Mouse (Mus musculus) neural tube, postnatal 0 days (tissue): ENCODE data around the gene Draxin. TPM values are rescaled to one million over a fixed set of nuclear protein-coding genes. Genes with fewer than 3 reads are reported as not detected.

ENCODE experiments used
- microRNA-seq: library from miRNA; unstranded; fragments of <30 nt; microRNA quantifications from one replicate; pipeline ENCODE4, GENCODE M21; 2016
- polyA plus RNA-seq: library from polyadenylated mRNA; unstranded; fragments of >200 nt; fragmentation: Nextera tagmentation; extraction: Ambion mirVana; gene quantifications from 2 replicates; pipeline ENCODE4 v1.2.1, GENCODE M21; 2015

The Draxin gene
- 2.4 and 2.9 TPM in 2 replicates for polyA plus RNA-seq

DNA sequence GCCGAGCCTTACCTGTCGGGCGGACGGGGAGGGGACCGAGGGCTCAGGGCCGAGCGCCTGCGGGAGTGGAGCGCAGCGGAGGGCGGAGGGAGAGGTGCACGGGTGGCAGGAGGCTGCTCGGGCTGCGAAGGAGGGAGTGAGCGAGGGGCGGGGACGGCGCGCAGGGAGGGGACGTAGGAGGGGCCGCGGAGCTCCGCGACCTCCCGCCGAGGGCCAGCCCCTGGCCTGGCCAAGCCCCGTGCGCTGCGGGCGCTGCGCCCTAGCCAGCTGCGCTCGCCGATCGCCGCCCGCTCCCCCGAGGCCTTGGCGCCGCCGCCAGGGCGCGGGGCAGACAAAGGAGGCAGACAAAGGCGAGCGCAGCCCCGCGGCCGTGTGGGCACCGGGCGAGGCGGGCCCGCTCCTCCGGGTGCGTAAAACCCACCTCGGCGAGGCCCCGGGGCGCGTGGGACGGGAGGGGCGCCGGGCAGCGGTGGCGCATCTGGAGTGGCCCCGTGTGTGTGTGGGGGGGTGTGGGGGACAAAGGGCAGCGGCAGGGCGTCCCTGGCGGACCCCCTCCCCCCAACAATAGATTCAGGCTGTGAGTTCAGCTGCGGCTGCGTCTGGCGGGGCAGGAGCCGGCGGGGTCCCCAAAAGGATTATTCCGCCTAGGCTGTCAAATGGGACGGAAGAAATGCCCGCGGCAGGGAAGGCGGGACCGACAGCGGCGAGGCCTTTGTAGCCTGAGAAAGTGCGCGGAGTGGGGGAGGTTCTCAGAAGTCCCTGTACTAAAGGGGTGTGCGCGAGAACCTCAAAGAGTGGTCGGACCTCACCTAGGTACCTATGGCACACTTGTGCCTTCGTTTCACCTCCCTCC is at the start of gene Draxin:
Gene Draxin, minus strand, starts transcription at position 138 of the 853 bp plus-strand sequence.

DNA sequence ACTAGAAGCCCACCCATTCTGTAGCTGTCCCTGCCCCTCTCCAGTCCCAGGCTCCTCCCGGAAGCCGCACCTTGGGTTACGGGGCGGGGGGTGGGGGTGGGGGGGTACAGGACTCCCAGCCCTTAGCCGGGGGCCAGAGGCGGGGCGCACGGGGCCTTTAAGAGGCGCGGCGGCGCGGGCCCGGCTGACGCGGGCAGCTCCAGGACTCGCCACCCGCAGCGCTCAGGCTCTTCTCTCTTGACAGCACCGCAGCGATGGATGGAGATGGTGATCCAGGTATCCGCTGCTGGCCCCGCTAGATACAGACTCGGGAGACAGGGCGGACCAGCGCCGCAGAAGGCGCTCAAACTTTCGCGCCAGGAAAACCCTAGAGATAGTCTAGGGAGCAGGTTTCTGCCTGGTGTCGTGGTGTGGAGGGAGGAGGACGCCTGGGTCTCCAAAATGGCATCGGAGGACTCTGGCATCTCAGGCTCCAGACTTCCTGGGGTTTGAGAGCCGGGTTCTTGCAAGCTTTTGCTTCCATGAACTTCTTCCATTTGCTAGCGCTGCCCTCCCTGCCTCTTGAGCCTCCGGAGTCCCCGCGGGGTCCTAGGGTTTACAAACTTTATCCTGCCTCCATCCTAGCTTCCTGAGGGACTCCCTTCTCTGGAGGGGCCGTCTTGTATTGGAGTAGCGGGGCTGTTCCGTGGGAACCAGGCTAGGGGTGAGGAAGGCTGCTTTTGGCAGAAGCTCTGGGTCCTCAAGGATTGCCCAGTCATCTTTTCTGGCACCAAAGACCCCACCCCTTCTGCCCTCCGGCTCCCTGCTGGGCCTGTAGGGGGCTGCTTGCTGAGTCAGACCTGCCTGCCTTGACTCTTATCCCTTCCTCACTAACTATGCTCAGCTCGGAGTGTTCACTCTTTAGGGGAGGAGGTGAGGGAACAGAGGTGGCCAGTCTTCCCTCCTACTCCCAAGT is 30.2 kb upstream of the Draxin start, which contains the start of the genes Fbxo44 and Fbxo2:
Gene Fbxo44, minus strand, starts transcription at position 47 of the 955 bp plus-strand sequence.
Gene Fbxo2, plus strand, starts transcription at position 186 of the 955 bp plus-strand sequence.

DNA sequence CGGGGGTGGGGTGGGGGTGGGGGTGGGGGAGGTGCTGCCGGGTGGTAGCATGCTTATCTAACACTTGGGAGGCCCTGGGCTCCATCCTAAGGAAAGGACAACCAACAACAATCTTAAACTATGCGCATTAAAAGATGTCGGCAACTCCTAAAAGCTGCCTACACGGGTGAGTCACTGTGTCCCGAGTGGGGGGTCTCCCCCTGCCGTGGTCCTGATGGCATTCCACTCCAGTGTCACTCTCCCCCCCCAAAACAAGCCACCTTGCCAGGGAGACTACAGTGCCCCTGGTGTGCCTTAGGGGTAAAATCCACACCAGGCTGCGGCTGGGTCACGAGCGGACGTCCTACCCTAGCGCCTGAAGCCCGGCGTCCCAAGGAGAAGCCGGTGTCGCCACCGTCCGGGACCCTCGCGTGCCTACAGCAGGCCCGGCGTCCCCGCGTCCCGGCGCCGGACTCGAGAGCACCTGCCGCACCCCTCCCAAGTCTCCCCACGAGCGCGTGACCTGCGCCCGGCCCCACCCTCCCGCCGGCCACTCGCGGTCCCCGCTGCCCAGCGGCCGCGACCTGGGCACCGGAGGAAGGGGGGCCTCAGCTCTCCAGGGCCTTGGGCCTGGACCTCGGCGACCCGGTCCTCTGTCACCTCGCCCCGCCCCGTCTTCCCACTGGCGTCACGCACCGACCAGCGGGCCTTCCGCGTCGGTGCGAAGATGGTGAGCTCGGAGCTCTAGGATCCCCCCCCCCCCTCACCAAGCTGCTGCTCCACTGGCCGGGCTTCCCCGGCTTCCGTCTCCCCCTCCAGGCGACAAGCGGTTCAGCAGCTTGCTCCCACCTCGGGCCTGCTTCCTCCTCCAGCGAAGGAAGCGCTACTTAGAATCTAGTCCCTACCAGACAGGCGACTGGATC is 21.0 kb upstream of the Draxin start, which contains the start of gene Fbxo6:
Gene Fbxo6, minus strand, starts transcription at position 874 of the 902 bp plus-strand sequence.

DNA sequence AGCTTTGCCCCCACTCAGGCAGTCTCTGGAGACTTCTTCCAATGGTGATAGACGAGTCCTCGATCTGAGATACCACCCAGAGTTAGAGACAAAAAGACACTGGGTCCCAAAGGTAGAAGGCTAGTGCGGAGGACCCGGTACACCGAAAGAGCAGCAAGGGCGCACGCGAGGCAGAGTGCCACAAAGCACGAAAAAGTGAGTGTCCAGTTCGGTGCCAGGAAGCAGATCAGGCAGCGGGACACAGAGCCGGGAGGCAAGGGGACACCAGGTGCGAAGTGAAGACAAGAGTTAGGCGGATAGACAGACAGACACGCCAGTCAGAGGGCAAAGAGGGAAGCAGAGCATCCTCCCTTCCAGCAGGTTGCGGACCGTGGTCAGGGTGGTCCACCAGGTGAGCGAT is 365 bp downstream of the Draxin start, which contains the start of gene Mad2l2:
Gene Mad2l2, plus strand, starts transcription at position 252 of the 400 bp plus-strand sequence.

DNA sequence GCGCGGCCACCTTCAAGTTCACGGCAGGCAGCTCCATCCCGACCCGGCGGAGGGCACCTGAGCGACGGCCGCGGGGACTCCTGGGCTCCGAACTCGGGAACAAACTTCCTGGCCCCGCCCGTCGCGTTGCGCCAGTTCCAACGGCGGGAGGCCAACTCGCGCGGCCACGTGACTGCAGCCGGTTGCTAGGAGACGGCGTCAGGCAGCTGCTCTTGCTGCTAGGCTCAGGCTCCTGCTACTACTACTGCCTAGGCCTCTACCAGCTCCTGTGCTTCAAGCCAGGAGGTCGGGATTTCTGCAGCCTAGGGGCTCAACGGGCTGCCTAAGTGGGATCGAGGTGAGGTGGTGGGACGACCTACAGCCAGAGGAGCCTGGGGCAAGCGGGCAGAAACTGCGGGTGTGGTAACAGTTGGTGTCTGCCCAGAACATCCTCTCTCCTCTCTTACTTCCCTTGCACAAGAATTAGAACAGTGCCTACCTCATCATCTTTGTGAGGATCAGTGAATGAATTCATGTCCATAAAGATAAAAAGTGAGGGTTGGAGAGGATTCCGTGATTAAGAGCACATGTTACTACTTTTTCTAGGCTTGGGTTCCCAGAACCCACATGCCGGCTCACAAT is 42.5 kb downstream of the Draxin start, which contains the start of gene Agtrap:
Gene Agtrap, minus strand, starts transcription at position 125 of the 621 bp plus-strand sequence.

Small RNAs within 50 kb of the gene (microRNA-seq; reads per million reads assigned to microRNA genes)
- gene Mir7022: not detected

Other genes starting within 250 kb of the Draxin start
- gene Mfn2, start 226.0 kb downstream of the Draxin start, polyA plus RNA-seq: 68.9 and 75.8 TPM in 2 replicates
- 27.5 and 31.0 TPM in 2 replicates for gene Plod1, start 193.9 kb downstream of the Draxin start, polyA plus RNA-seq
- gene 2510039O18Rik, start 189.8 kb downstream of the Draxin start, polyA plus RNA-seq: 13.4 and 16.0 TPM in 2 replicates
- gene Nppb, start 144.9 kb downstream of the Draxin start, polyA plus RNA-seq: 0.40 and 0.83 TPM in 2 replicates
- gene Nppa, start 130.0 kb downstream of the Draxin start, polyA plus RNA-seq: 2.5 and 3.0 TPM in 2 replicates
- gene Clcn6, start 91.9 kb downstream of the Draxin start, polyA plus RNA-seq: 21.0 and 23.1 TPM in 2 replicates
- gene Mthfr, start 91.6 kb downstream of the Draxin start, polyA plus RNA-seq: 13.7 and 14.7 TPM in 2 replicates
- 8.4 and 9.7 TPM in 2 replicates for gene Agtrap, start 42.7 kb downstream of the Draxin start, polyA plus RNA-seq
- gene Mad2l2, start 314 bp downstream of the Draxin start, polyA plus RNA-seq: 94.3 and 102 TPM in 2 replicates
- gene Fbxo6, start 21.4 kb upstream of the Draxin start, polyA plus RNA-seq: 24.6 and 26.1 TPM in 2 replicates
- 105 and 121 TPM in 2 replicates for gene Fbxo44, start 29.8 kb upstream of the Draxin start, polyA plus RNA-seq
- 64.7 and 72.5 TPM in 2 replicates for gene Fbxo2, start 29.9 kb upstream of the Draxin start, polyA plus RNA-seq
- 9.6 and 10.8 TPM in 2 replicates for gene Disp3, start 157.3 kb upstream of the Draxin start, polyA plus RNA-seq